Mouse (Mus musculus): ENCODE data around the gene Trir. TPM values are rescaled to one million over a fixed set of nuclear protein-coding genes. Genes with fewer than 3 reads are reported as not detected.

The Trir gene
- 16.7 TPM for polyA plus RNA-seq (2014; fragmentation: Illumina TruSeq; extraction: RNeasy Lipid Tissue Mini Kit (QIAGEN cat#74804); ENCODE audit: low read depth, low replicate concordance)

GRCm38 (mm10) chr8:85026670-85027515 lies at the start of gene Trir:
Trir (plus strand) TSS chr8:85026823.

GRCm38 (mm10) chr8:84978248-84978940 lies 48.2 kb upstream of the Trir start, which contains the start of gene Junb:
Junb (minus strand) TSS chr8:84978718.

GRCm38 (mm10) chr8:84990349-84990748 lies 36.3 kb upstream of the Trir start, which contains the start of gene Hook2:
Hook2 (plus strand) TSS chr8:84990603.

GRCm38 (mm10) chr8:85014431-85014830 lies 12.2 kb upstream of the Trir start, which contains the start of gene Best2:
Best2 (minus strand) TSS chr8:85014531.

GRCm38 (mm10) chr8:85025098-85025932 lies 1.3 kb upstream of the Trir start, which contains the start of gene Asna1:
Asna1 (minus strand) TSS chr8:85025281.

GRCm38 (mm10) chr8:85036718-85037365 lies 10.2 kb downstream of the Trir start, which contains the start of gene Tnpo2:
Tnpo2 (plus strand) TSS chr8:85036915.

GRCm38 (mm10) chr8:85059879-85060616 lies 33.4 kb downstream of the Trir start, which contains the start of gene Fbxw9:
Fbxw9 (plus strand) TSS chr8:85060055.

GRCm38 (mm10) chr8:85067982-85068381 lies 41.4 kb downstream of the Trir start, which contains the start of gene Gm5741:
Gm5741 (minus strand) TSS chr8:85067982.

GRCm38 (mm10) chr8:85071514-85072281 lies 45.1 kb downstream of the Trir start, which contains the start of gene Dhps:
Dhps (plus strand) TSS chr8:85071757.

Other genes starting within 250 kb of the Trir start
- 13.6 TPM for gene Nfix, start 226.5 kb upstream of the Trir start, polyA plus RNA-seq (2014; fragmentation: Illumina TruSeq; extraction: RNeasy Lipid Tissue Mini Kit (QIAGEN cat#74804); ENCODE audit: low read depth, low replicate concordance)
- gene Dand5, start 204.0 kb upstream of the Trir start, polyA plus RNA-seq (2014; fragmentation: Illumina TruSeq; extraction: RNeasy Lipid Tissue Mini Kit (QIAGEN cat#74804); ENCODE audit: low read depth, low replicate concordance) = 1.3 TPM
- 0.74 TPM for gene Gadd45gip1, start 195.3 kb upstream of the Trir start, polyA plus RNA-seq (2014; fragmentation: Illumina TruSeq; extraction: RNeasy Lipid Tissue Mini Kit (QIAGEN cat#74804); ENCODE audit: low read depth, low replicate concordance)
- 9.8 TPM for gene Rad23a, start 186.2 kb upstream of the Trir start, polyA plus RNA-seq (2014; fragmentation: Illumina TruSeq; extraction: RNeasy Lipid Tissue Mini Kit (QIAGEN cat#74804); ENCODE audit: low read depth, low replicate concordance)
- gene Calr, start 179.9 kb upstream of the Trir start, polyA plus RNA-seq (2014; fragmentation: Illumina TruSeq; extraction: RNeasy Lipid Tissue Mini Kit (QIAGEN cat#74804); ENCODE audit: low read depth, low replicate concordance) = 778 TPM
- gene Farsa, start 169.8 kb upstream of the Trir start, polyA plus RNA-seq (2014; fragmentation: Illumina TruSeq; extraction: RNeasy Lipid Tissue Mini Kit (QIAGEN cat#74804); ENCODE audit: low read depth, low replicate concordance) = 2.9 TPM
- gene Syce2, start 154.7 kb upstream of the Trir start, polyA plus RNA-seq (2014; fragmentation: Illumina TruSeq; extraction: RNeasy Lipid Tissue Mini Kit (QIAGEN cat#74804); ENCODE audit: low read depth, low replicate concordance) = 1.8 TPM
- gene Gcdh, start 132.9 kb upstream of the Trir start, polyA plus RNA-seq (2014; fragmentation: Illumina TruSeq; extraction: RNeasy Lipid Tissue Mini Kit (QIAGEN cat#74804); ENCODE audit: low read depth, low replicate concordance) = 511 TPM
- gene Klf1, start 124.9 kb upstream of the Trir start, polyA plus RNA-seq (2014; fragmentation: Illumina TruSeq; extraction: RNeasy Lipid Tissue Mini Kit (QIAGEN cat#74804); ENCODE audit: low read depth, low replicate concordance) = 1.0 TPM
- gene Dnase2a, start 118.3 kb upstream of the Trir start, polyA plus RNA-seq (2014; fragmentation: Illumina TruSeq; extraction: RNeasy Lipid Tissue Mini Kit (QIAGEN cat#74804); ENCODE audit: low read depth, low replicate concordance) = 9.4 TPM
- not detected for gene Mast1, start 89.5 kb upstream of the Trir start, polyA plus RNA-seq (2014; fragmentation: Illumina TruSeq; extraction: RNeasy Lipid Tissue Mini Kit (QIAGEN cat#74804); ENCODE audit: low read depth, low replicate concordance)
- gene Rtbdn, start 79.8 kb upstream of the Trir start, polyA plus RNA-seq (2014; fragmentation: Illumina TruSeq; extraction: RNeasy Lipid Tissue Mini Kit (QIAGEN cat#74804); ENCODE audit: low read depth, low replicate concordance) = not detected
- gene Gm49661, start 57.4 kb upstream of the Trir start, polyA plus RNA-seq (2014; fragmentation: Illumina TruSeq; extraction: RNeasy Lipid Tissue Mini Kit (QIAGEN cat#74804); ENCODE audit: low read depth, low replicate concordance) = not detected
- gene Prdx2, start 57.2 kb upstream of the Trir start, polyA plus RNA-seq (2014; fragmentation: Illumina TruSeq; extraction: RNeasy Lipid Tissue Mini Kit (QIAGEN cat#74804); ENCODE audit: low read depth, low replicate concordance) = 42.1 TPM
- gene Rnaseh2a, start 57.1 kb upstream of the Trir start, polyA plus RNA-seq (2014; fragmentation: Illumina TruSeq; extraction: RNeasy Lipid Tissue Mini Kit (QIAGEN cat#74804); ENCODE audit: low read depth, low replicate concordance) = 2.5 TPM
- 0.50 TPM for gene Junb, start 48.1 kb upstream of the Trir start, polyA plus RNA-seq (2014; fragmentation: Illumina TruSeq; extraction: RNeasy Lipid Tissue Mini Kit (QIAGEN cat#74804); ENCODE audit: low read depth, low replicate concordance)
- 4.8 TPM for gene Hook2, start 36.2 kb upstream of the Trir start, polyA plus RNA-seq (2014; fragmentation: Illumina TruSeq; extraction: RNeasy Lipid Tissue Mini Kit (QIAGEN cat#74804); ENCODE audit: low read depth, low replicate concordance)
- not detected for gene Best2, start 12.3 kb upstream of the Trir start, polyA plus RNA-seq (2014; fragmentation: Illumina TruSeq; extraction: RNeasy Lipid Tissue Mini Kit (QIAGEN cat#74804); ENCODE audit: low read depth, low replicate concordance)
- gene Asna1, start 1.5 kb upstream of the Trir start, polyA plus RNA-seq (2014; fragmentation: Illumina TruSeq; extraction: RNeasy Lipid Tissue Mini Kit (QIAGEN cat#74804); ENCODE audit: low read depth, low replicate concordance) = 7.6 TPM
- 5.4 TPM for gene Tnpo2, start 10.1 kb downstream of the Trir start, polyA plus RNA-seq (2014; fragmentation: Illumina TruSeq; extraction: RNeasy Lipid Tissue Mini Kit (QIAGEN cat#74804); ENCODE audit: low read depth, low replicate concordance)
- gene Fbxw9, start 33.2 kb downstream of the Trir start, polyA plus RNA-seq (2014; fragmentation: Illumina TruSeq; extraction: RNeasy Lipid Tissue Mini Kit (QIAGEN cat#74804); ENCODE audit: low read depth, low replicate concordance) = 2.5 TPM
- not detected for gene Gm5741, start 41.2 kb downstream of the Trir start, polyA plus RNA-seq (2014; fragmentation: Illumina TruSeq; extraction: RNeasy Lipid Tissue Mini Kit (QIAGEN cat#74804); ENCODE audit: low read depth, low replicate concordance)
- gene Dhps, start 44.9 kb downstream of the Trir start, polyA plus RNA-seq (2014; fragmentation: Illumina TruSeq; extraction: RNeasy Lipid Tissue Mini Kit (QIAGEN cat#74804); ENCODE audit: low read depth, low replicate concordance) = 7.5 TPM
- 11.6 TPM for gene Wdr83os, start 53.9 kb downstream of the Trir start, polyA plus RNA-seq (2014; fragmentation: Illumina TruSeq; extraction: RNeasy Lipid Tissue Mini Kit (QIAGEN cat#74804); ENCODE audit: low read depth, low replicate concordance)
- 2.8 TPM for gene Wdr83, start 54.5 kb downstream of the Trir start, polyA plus RNA-seq (2014; fragmentation: Illumina TruSeq; extraction: RNeasy Lipid Tissue Mini Kit (QIAGEN cat#74804); ENCODE audit: low read depth, low replicate concordance)
- gene Man2b1, start 56.4 kb downstream of the Trir start, polyA plus RNA-seq (2014; fragmentation: Illumina TruSeq; extraction: RNeasy Lipid Tissue Mini Kit (QIAGEN cat#74804); ENCODE audit: low read depth, low replicate concordance) = 12.2 TPM
- 1.7 TPM for gene Zfp791, start 96.3 kb downstream of the Trir start, polyA plus RNA-seq (2014; fragmentation: Illumina TruSeq; extraction: RNeasy Lipid Tissue Mini Kit (QIAGEN cat#74804); ENCODE audit: low read depth, low replicate concordance)
- gene Cks1brt, start 125.1 kb downstream of the Trir start, polyA plus RNA-seq (2014; fragmentation: Illumina TruSeq; extraction: RNeasy Lipid Tissue Mini Kit (QIAGEN cat#74804); ENCODE audit: low read depth, low replicate concordance) = not detected
- not detected for gene Olfr371, start 199.2 kb downstream of the Trir start, polyA plus RNA-seq (2014; fragmentation: Illumina TruSeq; extraction: RNeasy Lipid Tissue Mini Kit (QIAGEN cat#74804); ENCODE audit: low read depth, low replicate concordance)